ENCODE assay signal across 8 mouse cellular contexts in the genomic region with DNA sequence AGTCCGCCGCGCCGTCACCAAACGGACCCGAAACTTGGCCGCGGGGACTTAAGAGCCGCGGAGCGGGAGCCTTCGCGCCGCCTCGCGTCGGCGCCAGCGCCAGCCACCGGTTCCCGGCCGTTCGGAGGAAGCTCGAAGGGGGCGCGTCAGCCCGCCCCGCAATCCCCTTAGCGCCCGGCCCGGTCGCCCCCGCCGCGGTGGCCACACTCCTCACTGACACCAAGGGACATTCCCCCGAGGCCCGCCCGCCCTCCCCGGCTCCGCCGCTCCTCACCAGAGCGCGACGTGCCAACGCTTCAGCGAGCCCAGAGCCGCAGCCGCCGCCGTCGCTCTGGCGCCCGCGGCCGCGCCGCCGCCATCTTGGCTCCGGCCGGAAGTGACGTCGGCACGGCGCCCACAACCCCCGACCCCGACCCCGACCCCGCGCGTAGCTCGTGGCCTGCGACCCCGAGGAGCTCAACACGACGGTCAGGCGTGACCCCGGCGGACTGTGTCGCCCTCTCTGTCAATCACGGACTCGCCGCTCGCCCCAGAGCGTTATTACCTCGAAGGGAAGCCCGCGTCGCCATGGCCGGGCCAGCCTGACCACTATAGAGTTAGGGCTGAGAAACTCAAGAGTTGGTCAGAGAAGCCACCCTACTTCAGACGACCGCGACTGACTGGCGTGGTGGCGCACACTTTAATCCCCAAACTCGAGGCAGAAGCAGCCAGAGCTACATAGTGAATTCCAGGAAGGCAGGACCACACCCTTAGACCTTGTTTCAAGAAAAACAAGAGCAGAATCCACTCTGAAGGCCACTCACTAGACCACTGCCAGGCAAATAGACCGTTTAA. TPM values are rescaled to one million over a fixed set of nuclear protein-coding genes. Genes with fewer than 3 reads are reported as not detected.
DNase-seq lines count a peak whose midpoint lies in the region; ATAC-seq and TF ChIP-seq lines count a peak whose summit lies in the region.

A gene (minus strand): TSS at position 655 of the 834 bp plus-strand sequence.

- DNase-seq in liver, result peak; percentile 61
- DNase-seq in midbrain, postnatal 0 days (ENCODE audit: low spot score), result peak; percentile 67
- peak; percentile 66 to 70 for DNase-seq in spleen, postnatal 10 days (ENCODE audit: low spot score in 2 of 2)

- H3K4me2 ChIP-seq in heart, embryonic 12.5 days, result peak within 1 kb of the TSS; percentile 75
- H3K4me2 ChIP-seq in kidney, embryonic 16.5 days (replicated peaks; ENCODE audit: low read depth, low read length), result peak within 1 kb of the TSS; percentile 82
- peak within 1 kb of the TSS; percentile 83 for H3K4me2 ChIP-seq in midbrain, postnatal 0 days (ENCODE audit: low read depth, low read length, poor library complexity, severe bottlenecking)

- no peaks in the 10 kb centered on the region for H3K36me3 ChIP-seq in heart, embryonic 12.5 days
- no peaks in the 10 kb centered on the region for H3K36me3 ChIP-seq in kidney, embryonic 16.5 days (ENCODE audit: insufficient read depth, low read length)
- no peaks in the 10 kb centered on the region for H3K36me3 ChIP-seq in midbrain, postnatal 0 days (ENCODE audit: insufficient read depth, low read length)

- peak within 1 kb of the TSS; percentile 88 for H3K9ac ChIP-seq in heart, embryonic 12.5 days
- H3K9ac ChIP-seq in kidney, embryonic 16.5 days (replicated peaks; ENCODE audit: low read length), result peak within 1 kb of the TSS; percentile 93
- H3K9ac ChIP-seq in midbrain, postnatal 0 days (replicated peaks; ENCODE audit: low read length, poor library complexity, severe bottlenecking), result peak within 1 kb of the TSS; percentile 97

- H3K4me1 ChIP-seq in brown adipose tissue, adult 24 weeks (ENCODE audit: control insufficient read depth, insufficient read depth, insufficient read length, low read length), result peaks cover 7% of the 10 kb centered on the region
- H3K4me1 ChIP-seq in heart, embryonic 12.5 days (replicated peaks), result peaks cover 5% of the 10 kb centered on the region
- H3K4me1 ChIP-seq in kidney, embryonic 16.5 days (ENCODE audit: insufficient read depth, low read length), result peaks cover 16% of the 10 kb centered on the region
- H3K4me1 ChIP-seq in midbrain, postnatal 0 days (ENCODE audit: insufficient read depth, low read length), result peaks cover 16% of the 10 kb centered on the region; the same call in 1 of the 2 replicates

- H3K9me3 ChIP-seq in heart, embryonic 12.5 days (replicated peaks), result no peaks in the 10 kb centered on the region
- no peaks in the 10 kb centered on the region for H3K9me3 ChIP-seq in kidney, embryonic 16.5 days (ENCODE audit: low read length)
- no peaks in the 10 kb centered on the region for H3K9me3 ChIP-seq in midbrain, postnatal 0 days (ENCODE audit: low read length)

- 0 out of 2 replicates have a peak, but pooled peaks cover 6% of the 10 kb centered on the region for H3K27me3 ChIP-seq in heart, embryonic 12.5 days (replicated peaks)
- H3K27me3 ChIP-seq in kidney, embryonic 16.5 days (ENCODE audit: insufficient read depth, low read length), result no peaks in the 10 kb centered on the region
- no peaks in the 10 kb centered on the region for H3K27me3 ChIP-seq in midbrain, postnatal 0 days (ENCODE audit: insufficient read depth, low read length)

- H3K27ac ChIP-seq in brown adipose tissue, adult 24 weeks (replicated peaks; ENCODE audit: low read depth, low read length), result peak within 1 kb of the TSS; percentile 92
- peak within 1 kb of the TSS; percentile 69 for H3K27ac ChIP-seq in heart, embryonic 12.5 days (ENCODE audit: poor library complexity, severe bottlenecking)
- H3K27ac ChIP-seq in kidney, embryonic 16.5 days (ENCODE audit: low read length), result peak within 1 kb of the TSS; percentile 72
- H3K27ac ChIP-seq in midbrain, postnatal 0 days (ENCODE audit: low read depth, low read length), result peak within 1 kb of the TSS; percentile 94

- peak; percentile 53 for ATAC-seq in CD4-positive, CD25-positive, alpha-beta regulatory T cell, adult 4 months
- ATAC-seq in erythroid progenitor cell, adult 5-6 weeks (replicated peaks; ENCODE audit: low FRiP score, poor library complexity, severe bottlenecking), result peak; percentile 57
- ATAC-seq in heart, embryonic 12.5 days (ENCODE audit: insufficient number of reproducible peaks, low FRiP score), result peak; percentile 87
- ATAC-seq in kidney, embryonic 16.5 days (ENCODE audit: low FRiP score, low TSS enrichment), result peak; percentile 89
- peak; percentile 86 for ATAC-seq in midbrain, postnatal 0 days (ENCODE audit: low FRiP score)

- TF ChIP-seq CTCF in midbrain, postnatal 0 days (IDR thresholded peaks at IDR 0.05), result no peak

- peak within 1 kb of the TSS; percentile 87 for H3K4me3 ChIP-seq in brown adipose tissue, adult 24 weeks (ENCODE audit: insufficient read depth, low read depth, low read length)
- H3K4me3 ChIP-seq in heart, embryonic 12.5 days, result peak within 1 kb of the TSS; percentile 77
- H3K4me3 ChIP-seq in kidney, embryonic 16.5 days (ENCODE audit: low read length), result peak within 1 kb of the TSS; percentile 83
- H3K4me3 ChIP-seq in midbrain, postnatal 0 days (ENCODE audit: low read depth, low read length), result peak within 1 kb of the TSS; percentile 86

- 3% methylated on average over 87 of the region's 96 CpGs for WGBS in heart, embryonic 12.5 days
- 1% methylated on average over 77 of the region's 96 CpGs for WGBS in kidney, embryonic 16.5 days
- WGBS in midbrain, postnatal 0 days, result 3% methylated on average over 82 of the region's 96 CpGs

RNA-seq across cellular contexts. Expression of the gene that starts here (rescaled TPM):
- polyA plus RNA-seq in CD4-positive, CD25-positive, alpha-beta regulatory T cell, adult 4 months (2017; shearing (Covaris generic)), result 10 to 100 TPM; 30.8 to 38.7 TPM
- polyA plus RNA-seq in brown adipose tissue, adult 24 weeks (2012; ENCODE audit: insufficient read depth, insufficient read length, missing spikeins), result 9.8 and 10.1 TPM in 2 replicates
- total RNA-seq in erythroid progenitor cell, adult 5-6 weeks (2015; ENCODE audit: low replicate concordance), result 5.4 and 5.8 TPM in 2 replicates
- total RNA-seq in erythroid progenitor cell, adult 5-6 weeks (2017; ENCODE audit: low replicate concordance), result 5.4 and 6.7 TPM in 2 replicates
- polyA plus RNA-seq in heart, embryonic 12.5 days (2016; fragmentation: Nextera tagmentation; extraction: Ambion mirVana), result 10.4 and 11.6 TPM in 2 replicates
- polyA plus RNA-seq in kidney, embryonic 16.5 days (2015; fragmentation: Nextera tagmentation; extraction: Ambion mirVana), result 9.7 and 11.6 TPM in 2 replicates
- total RNA-seq in midbrain, postnatal 0 days (2014; rRNA removed), result 19.1 and 25.6 TPM in 2 replicates
- polyA plus RNA-seq in midbrain, postnatal 0 days (2015; fragmentation: Nextera tagmentation; extraction: Ambion mirVana), result 9.7 and 10.9 TPM in 2 replicates

Comparison
In these comparisons a context has a peak if more than half of its experiments do, and no peak if none do; other contexts are left out.
1. Peak in every context shown above with its lines: DNase-seq, ATAC-seq, H3K4me3 ChIP-seq and H3K27ac ChIP-seq.